Mouse (Mus musculus): ENCODE results near the gene Ankrd34a.

Gene Ankrd34a

DNA sequence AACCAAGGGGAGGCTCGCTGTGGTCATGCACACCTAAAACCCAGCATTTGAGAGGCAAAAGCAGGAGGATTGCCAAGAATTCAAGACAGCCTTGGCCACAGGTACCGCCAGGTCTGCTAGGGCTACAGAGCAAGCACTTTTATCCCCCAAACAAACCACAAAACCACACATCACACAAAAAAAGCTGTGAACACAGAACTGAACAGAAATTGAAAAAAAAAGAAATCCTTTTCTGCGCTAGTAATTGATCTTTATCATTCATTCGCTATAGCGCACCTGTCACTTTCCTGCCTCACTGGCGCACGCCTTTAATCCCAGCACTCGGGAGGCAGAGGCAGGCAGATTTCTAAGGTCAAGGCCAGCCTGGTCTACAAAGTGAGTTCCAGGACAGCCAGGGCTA, 33.2 kb upstream of the Ankrd34a start:
- DNase-seq (ENCODE audit: low spot score in 2 of 2) = peak in 1 of 2 experiments; percentile 40

DNA sequence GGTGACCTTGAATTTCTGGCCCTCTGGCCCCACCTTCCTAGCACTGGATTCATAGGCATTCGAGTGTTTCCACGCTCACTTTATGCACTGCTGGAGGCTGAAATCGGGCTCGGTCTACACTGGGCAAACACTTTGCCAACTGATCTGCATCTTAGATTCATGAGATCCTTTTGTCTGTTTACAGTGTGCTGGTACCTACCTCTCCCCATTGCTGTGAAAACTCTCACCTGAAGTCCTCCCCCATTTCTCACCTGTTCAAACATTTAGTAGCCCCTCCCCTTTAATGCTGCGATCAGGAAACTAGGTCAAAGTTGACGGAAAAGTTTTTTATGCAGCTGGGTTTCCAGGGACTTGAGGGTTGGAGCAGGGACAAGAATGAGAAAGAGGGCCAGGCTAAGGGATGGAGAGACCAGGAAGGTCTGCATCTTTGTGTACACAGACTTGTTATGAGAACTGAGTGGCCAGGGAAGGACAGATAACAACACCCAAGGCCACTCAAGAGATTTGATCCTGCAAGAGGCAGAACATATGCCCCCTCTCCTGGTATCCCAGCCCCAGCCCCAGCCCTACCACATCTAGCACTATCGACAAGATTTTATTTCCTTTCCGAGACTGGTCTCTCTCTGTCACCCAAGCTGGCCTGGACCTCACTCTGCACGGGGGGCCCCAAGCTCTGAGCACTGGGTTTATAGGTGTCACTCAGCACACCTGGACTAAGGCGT, 32.4 kb upstream of the Ankrd34a start:
- no peak for DNase-seq (ENCODE audit: low spot score in 2 of 2)

GRCm38 (mm10) chr3:96564633-96565032, 31.8 kb upstream of the Ankrd34a start:
- peak in 1 of 2 experiments; percentile 67 for DNase-seq (ENCODE audit: low spot score in 2 of 2)

- DNase-seq (ENCODE audit: low spot score in 2 of 2) = no peak
These were observed 31.3 kb upstream of the Ankrd34a start for GRCm38 (mm10) chr3:96565105-96565504.

DNA sequence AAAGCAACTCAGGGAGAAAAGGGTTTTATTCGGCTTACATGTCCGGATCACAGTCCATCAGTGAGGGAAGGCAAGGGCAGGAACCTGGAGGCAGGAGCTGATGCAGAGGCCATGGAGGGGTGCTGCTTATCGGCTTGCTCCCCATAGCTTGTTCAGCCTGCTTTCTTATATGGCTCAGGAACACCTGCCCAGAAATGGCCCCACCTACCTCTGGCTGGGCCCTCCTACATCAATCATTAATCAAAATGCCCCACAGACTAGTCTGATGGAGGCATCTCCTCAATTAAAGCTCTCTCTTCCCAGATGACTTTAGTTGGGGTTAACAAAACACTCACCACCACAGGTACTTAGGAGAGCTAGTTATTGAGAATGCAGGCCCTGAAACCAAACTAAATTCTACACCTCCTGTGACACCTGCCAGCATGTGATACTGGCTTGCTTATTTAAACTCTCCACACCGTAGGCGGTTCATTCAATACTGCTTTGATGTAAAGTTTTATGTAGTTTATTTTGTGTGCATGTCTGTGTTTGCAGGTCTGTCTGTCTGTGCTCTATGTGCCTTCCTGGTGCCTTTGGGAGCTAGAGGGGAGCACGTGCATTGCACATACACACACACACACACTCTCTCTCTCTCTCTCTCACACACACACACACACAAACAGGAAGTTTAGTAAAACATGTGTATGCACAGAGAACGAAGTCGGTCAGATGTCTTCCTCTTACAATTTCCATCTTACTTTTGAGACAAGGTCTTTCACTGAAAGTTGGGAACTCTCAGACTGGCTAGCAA, 29.6 kb upstream of the Ankrd34a start:
- no peak for DNase-seq (ENCODE audit: low spot score in 2 of 2)

DNA sequence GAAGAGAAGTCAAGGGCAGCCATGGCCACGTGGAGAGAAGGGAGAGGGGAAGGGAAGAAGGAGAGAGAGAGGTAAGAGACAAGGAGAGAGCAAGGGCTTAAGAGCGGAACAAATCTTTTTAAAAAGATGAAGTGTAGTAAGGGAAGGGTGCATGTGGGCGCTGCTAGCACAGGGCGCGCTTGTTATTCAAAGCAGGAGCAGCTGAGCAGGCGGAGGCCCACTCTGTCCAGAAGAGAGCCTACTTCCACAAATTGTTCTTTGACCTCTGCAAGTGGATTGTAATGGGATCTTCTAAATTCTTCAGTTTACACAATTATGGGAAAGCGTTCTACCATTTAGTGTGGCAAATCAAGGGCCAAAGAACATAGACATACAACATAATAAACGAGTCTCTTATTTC, 27.8 kb upstream of the Ankrd34a start:
- no peak for DNase-seq (ENCODE audit: low spot score in 2 of 2)

DNA sequence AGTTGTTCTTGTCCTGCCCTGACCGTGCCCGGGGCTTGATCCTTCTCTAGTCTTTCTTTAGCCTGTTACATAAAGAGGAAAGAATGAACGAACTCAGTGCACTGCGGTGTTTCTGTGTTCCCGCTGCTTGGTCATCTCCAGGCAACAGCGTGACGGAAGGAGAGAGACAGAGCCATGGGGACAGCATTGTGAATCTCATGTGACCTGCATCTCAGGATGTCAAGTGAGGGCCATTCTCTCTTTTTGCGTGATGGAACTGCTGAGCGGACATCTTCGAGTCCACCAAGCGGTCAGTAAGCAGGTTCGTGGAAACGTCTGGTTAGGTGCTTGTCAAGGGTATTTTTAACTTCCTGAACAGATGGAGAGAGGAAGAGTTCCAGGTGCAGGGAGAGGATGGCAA, 26.9 kb upstream of the Ankrd34a start:
- DNase-seq (ENCODE audit: low spot score in 2 of 2) = no peak

- no peak for DNase-seq (ENCODE audit: low spot score in 2 of 2)
These were observed 26.4 kb upstream of the Ankrd34a start for GRCm38 (mm10) chr3:96569966-96570605.

DNA sequence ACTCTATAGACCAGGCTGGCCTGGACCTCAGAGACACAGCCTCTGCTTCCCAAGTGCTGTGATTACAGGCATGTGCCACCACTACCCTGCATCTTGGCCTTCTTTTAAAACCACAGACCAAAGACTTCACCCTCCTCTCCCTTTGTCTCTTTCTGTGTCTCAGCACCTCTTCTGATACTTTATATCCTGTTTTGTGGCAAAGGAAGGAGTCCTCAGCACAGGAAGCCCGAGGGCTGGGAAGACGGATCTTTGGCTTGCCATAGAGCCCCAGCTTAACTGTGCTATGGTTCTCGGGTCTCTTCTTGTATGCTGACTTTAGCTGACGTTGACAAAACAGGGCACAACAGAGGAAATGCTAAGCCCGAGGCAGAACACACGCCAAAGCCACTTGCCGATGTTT, 25.8 kb upstream of the Ankrd34a start:
- no peak for DNase-seq (ENCODE audit: low spot score in 2 of 2)

DNA sequence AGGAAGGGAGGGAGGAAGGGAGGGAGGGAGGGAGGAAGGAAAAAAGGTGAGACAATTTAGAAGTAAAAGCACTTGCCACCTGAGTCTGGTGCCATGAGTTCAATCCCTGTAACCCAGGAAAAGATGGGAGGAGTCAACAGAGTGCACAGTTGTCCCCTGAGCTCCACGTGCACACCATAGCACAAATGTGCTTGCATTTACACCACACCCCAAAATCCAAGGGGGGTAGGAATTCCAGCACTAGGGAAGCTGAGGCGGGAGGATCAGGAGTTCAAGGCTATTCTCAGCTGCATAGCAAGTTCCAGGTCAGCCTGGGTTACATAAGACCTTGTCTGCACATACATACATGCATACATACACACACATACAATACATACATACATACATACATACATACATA, 25.1 kb upstream of the Ankrd34a start:
- no peak for DNase-seq (ENCODE audit: low spot score in 2 of 2)

- DNase-seq (ENCODE audit: low spot score in 2 of 2) = no peak
These were observed 24.3 kb upstream of the Ankrd34a start for GRCm38 (mm10) chr3:96571896-96572698.

GRCm38 (mm10) chr3:96573611-96574511, 22.6 kb upstream of the Ankrd34a start:
- no peak for DNase-seq (ENCODE audit: low spot score in 2 of 2)

- DNase-seq (ENCODE audit: low spot score in 2 of 2) = no peak
These were observed 21.0 kb upstream of the Ankrd34a start for GRCm38 (mm10) chr3:96575272-96575984.

DNA sequence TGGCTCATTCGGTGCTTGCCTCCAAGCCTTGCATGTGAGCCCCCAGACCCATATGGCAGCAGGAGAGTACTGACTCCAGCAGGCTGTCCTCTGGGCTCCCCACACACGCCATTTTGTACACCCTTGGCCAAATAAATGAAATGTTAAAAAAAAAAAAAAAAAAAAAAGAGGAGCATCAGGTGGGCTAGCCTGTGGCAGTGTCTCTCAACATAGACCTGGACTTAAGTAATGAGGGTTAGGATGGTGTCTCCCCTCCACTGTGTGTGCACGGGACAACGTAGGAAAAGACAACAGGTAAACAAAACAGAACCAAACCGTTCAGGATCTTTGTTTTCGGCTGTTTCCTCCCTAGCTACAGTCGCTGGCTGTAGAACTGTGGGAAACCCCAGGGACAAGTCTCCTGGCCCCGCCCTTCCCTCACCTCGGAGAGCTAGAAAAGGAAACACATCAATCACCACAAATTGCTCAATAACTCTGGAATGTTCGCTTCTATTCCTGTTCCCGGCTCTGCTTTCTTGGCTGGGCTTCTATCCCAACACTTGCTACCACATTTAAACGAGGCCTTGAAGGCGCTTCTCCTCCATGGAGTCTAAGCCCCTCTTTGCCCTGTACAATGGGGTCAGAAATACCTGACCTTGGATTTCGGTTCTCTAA, 20.3 kb upstream of the Ankrd34a start:
- no peak for DNase-seq (ENCODE audit: low spot score in 2 of 2)

DNA sequence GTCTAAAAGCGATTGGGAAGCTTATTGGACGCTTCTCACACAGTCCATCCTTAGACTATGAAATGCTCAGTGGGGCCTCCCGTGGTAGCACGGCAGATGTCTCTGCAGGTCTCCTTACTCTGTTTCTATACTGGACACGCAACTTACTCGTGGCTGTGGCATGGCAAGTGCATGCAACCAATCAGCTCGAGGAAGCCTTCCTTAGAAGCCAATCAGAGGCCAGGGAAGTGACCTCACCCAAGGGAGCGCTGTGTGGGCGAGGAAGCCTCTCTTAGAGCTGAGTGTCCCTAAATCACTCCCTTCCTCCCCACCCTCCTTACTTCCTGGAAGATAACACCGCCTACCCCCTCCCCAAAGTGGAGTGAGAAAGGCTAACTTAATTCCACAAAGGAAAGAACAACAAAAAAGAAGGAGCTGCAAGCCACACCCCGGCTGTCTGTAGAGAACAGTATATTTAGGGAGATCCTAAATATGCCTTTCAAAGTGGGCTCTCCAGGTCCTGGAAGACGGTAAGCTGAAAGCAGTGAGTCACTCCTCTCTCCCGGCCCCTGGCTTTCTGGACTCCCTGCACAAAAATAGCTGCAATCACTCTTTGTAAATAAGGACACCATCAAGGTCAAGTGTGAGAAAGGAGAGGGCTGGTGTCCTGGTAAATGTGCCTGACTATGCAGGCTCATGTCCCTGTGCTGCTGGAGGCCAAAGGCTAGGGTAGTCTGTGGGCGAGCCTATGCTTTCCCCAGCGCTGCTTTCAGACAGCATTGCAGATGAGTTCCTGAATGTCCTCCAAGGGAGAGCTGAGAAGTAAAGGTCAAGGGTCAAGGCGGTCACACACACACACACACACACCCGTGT, 19.5 kb upstream of the Ankrd34a start, which contains the start of gene Gm16253:
Gene Gm16253 (plus strand): TSS at position 295 of the 852 bp plus-strand sequence.
- DNase-seq (ENCODE audit: low spot score in 2 of 2) = peak; percentile 87 to 88

DNA sequence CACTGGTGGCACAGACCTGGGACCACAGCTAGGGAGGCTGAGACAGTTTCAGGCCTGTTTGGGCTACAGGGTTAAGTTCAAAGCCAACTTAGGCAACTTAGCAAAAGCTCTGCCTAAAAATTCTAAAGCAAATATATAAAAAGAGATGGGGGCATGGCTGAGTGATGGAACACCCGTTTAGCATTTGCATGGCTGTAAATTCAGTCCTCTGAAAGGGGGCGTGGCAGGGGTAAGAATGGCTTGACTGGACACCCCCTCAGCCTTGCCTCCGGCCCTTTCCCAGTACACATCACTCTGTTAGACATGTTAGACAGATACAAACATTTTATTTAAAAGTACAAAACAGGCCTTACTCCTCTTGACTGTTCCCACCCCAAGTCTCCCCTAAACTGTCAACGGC, 18.9 kb upstream of the Ankrd34a start:
- DNase-seq (ENCODE audit: low spot score in 2 of 2) = no peak

DNA sequence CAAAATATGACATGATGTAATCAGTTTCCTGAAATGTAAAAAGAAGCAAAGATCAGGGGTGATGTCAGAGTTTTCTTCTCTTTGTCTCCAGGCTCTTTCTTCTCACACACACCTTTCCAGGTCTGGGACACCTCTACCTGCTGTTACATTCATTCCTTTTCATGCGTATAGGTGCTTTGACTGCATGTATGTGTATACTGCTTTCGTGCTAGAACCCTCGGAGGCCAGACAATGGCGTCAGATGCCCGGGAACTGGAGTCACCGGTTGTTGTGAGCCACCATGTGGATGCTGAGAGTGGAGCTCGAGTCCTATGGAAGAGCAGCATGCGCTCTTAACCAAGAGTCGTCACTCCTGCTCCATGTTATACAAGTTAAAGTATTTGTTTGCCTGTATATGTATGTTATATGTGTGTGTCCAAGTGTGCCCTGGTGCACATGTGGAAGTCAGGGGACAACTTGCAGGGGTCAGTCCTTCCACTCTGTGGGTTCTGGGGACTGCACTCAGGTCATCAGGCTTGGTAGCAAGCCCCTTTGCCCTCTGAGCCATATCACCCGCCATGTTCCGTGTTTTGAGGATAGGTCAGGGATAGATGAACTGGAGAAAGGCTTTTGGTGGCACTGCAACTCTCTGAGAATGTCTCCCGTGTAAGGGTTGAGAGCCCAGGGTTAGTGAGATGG, 17.7 kb upstream of the Ankrd34a start:
- DNase-seq (ENCODE audit: low spot score in 2 of 2) = no peak

DNA sequence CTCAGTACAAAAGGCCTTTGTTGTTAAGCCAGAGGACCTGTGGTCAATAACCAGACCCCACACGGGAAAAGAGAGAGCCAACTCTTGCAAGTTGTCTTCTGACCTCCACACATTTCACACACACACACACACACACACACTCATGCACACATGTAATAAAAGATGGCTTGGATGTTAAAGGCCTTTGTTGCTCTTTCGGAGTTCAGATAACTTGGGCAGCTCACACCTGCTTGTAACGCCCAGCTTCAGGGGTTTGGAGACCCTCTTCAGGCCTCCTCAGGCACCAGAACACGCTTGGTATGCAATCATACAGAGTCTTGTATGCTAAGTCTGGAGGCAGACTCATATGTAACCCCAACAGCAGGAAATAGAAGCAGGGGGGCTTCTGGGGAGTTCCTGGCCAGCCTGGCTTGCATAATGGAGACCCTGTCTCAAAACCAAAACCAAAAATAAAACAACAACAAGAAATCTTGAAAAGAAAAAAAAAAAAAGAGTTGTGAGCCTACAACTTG, 17.1 kb upstream of the Ankrd34a start:
- no peak for DNase-seq (ENCODE audit: low spot score in 2 of 2)

All from natural killer cell, adult 2 months (primary cell).